Mouse (Mus musculus) lung, postnatal 0 days (tissue): ENCODE data around the gene Plxnd1. TPM values are rescaled to one million over a fixed set of nuclear protein-coding genes. Genes with fewer than 3 reads are reported as not detected.

Experiments
- ATAC-seq: fragments of 200-750 bp; cut with Nextera tagmentation; 2 replicates; pipeline ENCODE4 v1.8.0; 2017; ENCODE audit warnings: moderate library complexity
- DNase-seq: peaks from one replicate; pipeline ENCODE4 v3.0.0-alpha.2; 2016; ENCODE audit warnings: low spot score
- H3K27ac ChIP-seq: fragments of 300-500 bp; sonication (generic); 2 replicates; pipeline ENCODE4 v1.5.1; 2014; ENCODE audit warnings: antibody characterized with exemption, mild to moderate bottlenecking, low read length, mixed read lengths
- H3K27me3 ChIP-seq: fragments of 300-500 bp; sonication (generic); replicated peaks from 2 replicates; pipeline ENCODE4 v1.6.1; 2014; ENCODE audit warnings: low read length, mixed read lengths; ENCODE audit not compliant: insufficient read depth
- H3K36me3 ChIP-seq: fragments of 300-500 bp; sonication (generic); 2 replicates; pipeline ENCODE4 v1.6.1; 2014; ENCODE audit warnings: low read length, mixed read lengths; ENCODE audit not compliant: insufficient read depth
- H3K4me1 ChIP-seq: fragments of 300-500 bp; sonication (generic); 2 replicates; pipeline ENCODE4 v1.6.1; 2014; ENCODE audit warnings: antibody characterized with exemption, low read depth, low read length, mixed read lengths; ENCODE audit not compliant: insufficient read depth
- H3K4me2 ChIP-seq: fragments of 300-500 bp; sonication (generic); replicated peaks from 2 replicates; pipeline ENCODE4 v1.6.1; 2014; ENCODE audit warnings: low read depth, mild to moderate bottlenecking, low read length, moderate library complexity, mixed read lengths
- H3K4me3 ChIP-seq: fragments of 300-500 bp; sonication (generic); 2 replicates; pipeline ENCODE4 v1.5.1; 2014; ENCODE audit warnings: low read depth, low read length
- H3K9ac ChIP-seq: fragments of 300-500 bp; sonication (generic); replicated peaks from 2 replicates; pipeline ENCODE4 v1.6.1; 2014; ENCODE audit warnings: low read depth, mild to moderate bottlenecking
- H3K9me3 ChIP-seq: fragments of 300-500 bp; sonication (generic); 2 replicates; pipeline ENCODE4 v1.6.1; 2016; ENCODE audit warnings: low read length, mixed read lengths
- CTCF ChIP-seq: IDR thresholded peaks from 2 replicates; pipeline ENCODE4 v1.5.1; 2016; ENCODE audit warnings: antibody characterized with exemption, mild to moderate bottlenecking
- EP300 ChIP-seq: IDR thresholded peaks from 2 replicates; pipeline ENCODE4 v1.6.1; 2016; ENCODE audit warnings: antibody characterized with exemption, mild to moderate bottlenecking, control low read depth
- WGBS: fragments of 180-500 bp; shearing (Covaris S2); extraction: QIAGEN DNeasy Blood & Tissue Kit; methylation state at CpG from one replicate; pipeline ENCODE4 v1.1.7; 2014; 5-methylcytosine and 5-hydroxymethylcytosine counted together
- polyA plus RNA-seq: library from polyadenylated mRNA; unstranded; fragments of >200 nt; fragmentation: Nextera tagmentation; extraction: Ambion mirVana; gene quantifications from 2 replicates; pipeline ENCODE4 v1.2.1, GENCODE M21; 2015

Gene Plxnd1
- polyA plus RNA-seq, 1 experiment from 2014 or later = 26.9 TPM

GRCm38 (mm10) chr6:115971273-115972060 lies 23.3 kb downstream of the Plxnd1 start:
- TF ChIP-seq EP300 = peak; percentile 78
- 0 out of 2 replicates have a peak, but pooled peaks have one; percentile 6 for TF ChIP-seq CTCF
- DNase-seq = peak; percentile 67
- Histone ChIP-seq H3K9me3 (no peaks in the 10 kb centered on the region), H3K4me2 (no peak overlapping the region), H3K27ac (no peak overlapping the region), H3K4me1 (peaks cover 8% of the 10 kb centered on the region; the same call in 1 of the 2 replicates), H3K4me3 (no peak overlapping the region), H3K36me3 (peaks cover 49% of the 10 kb centered on the region), H3K27me3 (no peaks in the 10 kb centered on the region), H3K9ac (no peak overlapping the region)
- WGBS = 33% methylated on average over 13 of the region's 13 CpGs
- ATAC-seq = peak; percentile 52

GRCm38 (mm10) chr6:115969952-115970351 lies 24.9 kb downstream of the Plxnd1 start:
- no peak for ATAC-seq
- no peak overlapping the region for H3K4me2 ChIP-seq
- no peak for TF ChIP-seq EP300
- TF ChIP-seq CTCF = 0 out of 2 replicates have a peak, but pooled peaks have one; percentile 5
- no peak for DNase-seq
- H3K27ac ChIP-seq = no peak overlapping the region
- WGBS = 69% methylated on average over 3 of the region's 6 CpGs
- no peak overlapping the region for H3K4me3 ChIP-seq
- H3K4me1 ChIP-seq = peaks cover 8% of the 10 kb centered on the region; the same call in 1 of the 2 replicates
- H3K36me3 ChIP-seq = peaks cover 46% of the 10 kb centered on the region
- no peaks in the 10 kb centered on the region for H3K27me3 ChIP-seq
- no peaks in the 10 kb centered on the region for H3K9me3 ChIP-seq
- H3K9ac ChIP-seq = no peak overlapping the region

- H3K27ac ChIP-seq = no peak overlapping the region
- no peak for TF ChIP-seq EP300
- TF ChIP-seq CTCF = no peak
- H3K27me3 ChIP-seq = no peaks in the 10 kb centered on the region
- no peaks in the 10 kb centered on the region for H3K9me3 ChIP-seq
- DNase-seq = no peak
- no peak overlapping the region for H3K4me3 ChIP-seq
- peaks cover 8% of the 10 kb centered on the region; the same call in 1 of the 2 replicates for H3K4me1 ChIP-seq
- peaks cover 43% of the 10 kb centered on the region for H3K36me3 ChIP-seq
- no peak for ATAC-seq
- no peak overlapping the region for H3K9ac ChIP-seq
- H3K4me2 ChIP-seq = no peak overlapping the region
- WGBS = 57% methylated on average over 9 of the region's 9 CpGs
These were observed 25.7 kb downstream of the Plxnd1 start for GRCm38 (mm10) chr6:115969103-115969502.

- Histone ChIP-seq H3K9me3 (no peaks in the 10 kb centered on the region), H3K9ac (no peak overlapping the region), H3K4me2 (no peak overlapping the region), H3K4me1 (peaks cover 8% of the 10 kb centered on the region; the same call in 1 of the 2 replicates), H3K27ac (no peak overlapping the region), H3K4me3 (no peak overlapping the region), H3K36me3 (peaks cover 44% of the 10 kb centered on the region), H3K27me3 (no peaks in the 10 kb centered on the region)
- DNase-seq (no peak), ATAC-seq (no peak)
- 75% methylated on average over 6 of the region's 6 CpGs for WGBS
- TF ChIP-seq CTCF = no peak
- no peak for TF ChIP-seq EP300
These were observed 26.1 kb downstream of the Plxnd1 start for GRCm38 (mm10) chr6:115968700-115969099.

GRCm38 (mm10) chr6:115968086-115968485 lies 26.7 kb downstream of the Plxnd1 start:
- H3K4me3 ChIP-seq = no peak overlapping the region
- no peak overlapping the region for H3K9ac ChIP-seq
- H3K4me1 ChIP-seq = peaks cover 8% of the 10 kb centered on the region; the same call in 1 of the 2 replicates
- no peak overlapping the region for H3K4me2 ChIP-seq
- no peaks in the 10 kb centered on the region for H3K27me3 ChIP-seq
- no peak for TF ChIP-seq EP300
- TF ChIP-seq CTCF = no peak
- no peak overlapping the region for H3K27ac ChIP-seq
- DNase-seq = no peak
- H3K9me3 ChIP-seq = no peaks in the 10 kb centered on the region
- 89% methylated on average over 5 of the region's 5 CpGs for WGBS
- peaks cover 41% of the 10 kb centered on the region; the same call in 1 of the 2 replicates for H3K36me3 ChIP-seq
- ATAC-seq = no peak

- WGBS = 82% methylated on average over 15 of the region's 15 CpGs
- ATAC-seq (no peak), DNase-seq (no peak)
- Histone ChIP-seq H3K4me1 (peaks cover 8% of the 10 kb centered on the region; the same call in 1 of the 2 replicates), H3K9me3 (no peaks in the 10 kb centered on the region), H3K9ac (no peak overlapping the region), H3K27ac (no peak overlapping the region), H3K27me3 (no peaks in the 10 kb centered on the region), H3K4me3 (no peak overlapping the region), H3K4me2 (no peak overlapping the region), H3K36me3 (peaks cover 41% of the 10 kb centered on the region; the same call in 1 of the 2 replicates)
- TF ChIP-seq EP300 = no peak
- TF ChIP-seq CTCF = no peak
These were observed 27.4 kb downstream of the Plxnd1 start for GRCm38 (mm10) chr6:115967291-115967880.
